Mouse (Mus musculus): ENCODE measurements at regions not wholly inside any gene's neighbourhood (a gene's known extent, or its start where the extent isn't known, plus 50 kb on each side); places are given as distances from the start of the nearest gene placed in this dataset.

DNA sequence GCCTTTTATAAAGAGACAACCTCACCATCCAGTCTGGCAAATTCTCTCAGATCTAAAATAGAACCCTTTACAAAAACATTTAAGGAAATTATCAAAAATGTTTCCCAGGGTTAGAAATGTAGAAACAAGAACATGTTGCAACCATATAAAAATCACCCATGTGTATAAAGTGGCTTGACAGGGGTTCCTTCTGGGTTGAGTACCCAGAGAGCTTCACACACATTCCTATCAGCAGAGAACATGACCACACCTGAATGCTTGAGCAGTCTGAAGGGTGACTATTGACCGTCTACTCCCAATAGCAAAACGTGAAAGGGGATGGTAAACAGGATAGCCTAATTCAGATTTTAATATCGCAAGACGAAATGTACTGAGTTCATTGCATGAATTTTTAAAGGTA, 57.8 kb upstream of the Zfand5 start:
- no peak for DNase-seq

DNA sequence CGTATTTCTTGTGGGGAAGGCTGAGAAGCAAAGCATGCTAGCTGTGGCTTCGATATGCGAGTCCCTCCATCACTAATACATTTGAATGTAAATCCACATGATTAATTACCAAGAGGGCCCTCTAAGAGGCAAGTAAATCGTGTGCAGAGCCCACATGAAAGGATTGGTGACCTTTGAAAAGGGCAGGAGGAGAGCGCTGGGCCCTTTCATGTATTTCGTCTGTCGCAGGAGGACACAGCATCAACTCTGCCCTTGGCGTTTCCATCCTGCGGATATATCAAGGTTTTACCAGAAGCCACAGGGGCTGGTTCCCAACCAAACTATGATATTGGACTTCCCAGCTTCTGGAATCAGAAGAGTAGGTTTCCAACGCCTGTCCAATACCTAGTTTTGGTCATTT, 78.6 kb upstream of the Zfand5 start:
- no peak for DNase-seq

DNA sequence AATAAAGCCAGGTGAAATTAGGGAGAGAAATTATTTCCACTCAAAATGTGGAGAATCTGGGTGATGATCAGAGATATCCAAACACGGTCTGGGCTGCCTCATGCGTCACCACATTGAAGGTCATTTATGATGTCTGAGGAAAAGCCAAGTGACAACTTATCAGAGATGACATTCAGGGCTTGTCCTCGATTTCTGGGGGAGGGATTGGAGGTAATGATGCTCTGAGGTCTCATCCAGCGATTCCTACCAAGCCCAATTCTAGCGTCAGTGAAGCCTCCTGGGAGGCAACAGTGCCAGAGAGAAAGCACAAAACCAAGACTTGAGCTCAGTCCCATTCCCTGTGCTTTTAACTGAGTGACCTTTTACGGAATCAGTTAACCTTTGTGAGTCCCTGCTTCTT, 79.5 kb upstream of the Zfand5 start:
- no peak for DNase-seq

DNA sequence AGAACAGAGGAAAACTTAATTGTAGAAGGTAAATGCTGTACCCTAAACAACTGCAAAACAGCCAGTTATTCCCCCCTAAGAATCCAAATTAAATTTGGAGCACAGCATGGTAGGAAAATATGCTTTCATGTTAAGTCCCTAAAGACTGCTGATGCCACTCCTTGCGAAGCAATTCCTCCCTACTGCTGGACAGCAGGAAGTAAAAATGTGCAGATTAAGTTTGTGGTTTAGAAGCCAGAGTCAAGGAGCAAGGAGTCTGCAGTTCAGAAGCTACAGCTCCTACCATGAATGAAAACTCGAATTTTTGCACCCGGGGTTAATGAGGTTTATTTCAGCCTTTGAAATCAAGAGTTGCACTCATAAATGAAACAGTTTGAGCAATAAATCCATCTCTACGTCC, 82.9 kb upstream of the Zfand5 start:
- DNase-seq: no peak

DNA sequence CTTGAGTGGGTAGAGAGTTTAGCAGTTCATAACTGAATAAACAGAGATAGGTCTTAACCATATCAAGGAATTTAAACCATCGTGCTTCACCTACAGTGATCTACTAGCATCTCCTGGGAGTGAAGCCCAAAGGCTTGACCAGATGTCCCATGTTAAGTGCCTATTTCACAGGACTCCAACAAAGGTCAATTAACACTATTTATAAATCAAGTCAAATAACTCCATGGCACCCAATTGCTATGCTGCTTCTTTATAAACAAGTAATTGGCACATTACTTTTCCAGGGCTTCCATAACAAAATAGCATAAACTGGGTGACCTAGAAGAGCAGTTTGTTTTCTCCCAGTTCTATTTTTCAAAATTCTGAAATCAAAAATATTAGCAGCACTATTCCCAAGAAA, 85.4 kb upstream of the Zfand5 start:
- DNase-seq: no peak

DNA sequence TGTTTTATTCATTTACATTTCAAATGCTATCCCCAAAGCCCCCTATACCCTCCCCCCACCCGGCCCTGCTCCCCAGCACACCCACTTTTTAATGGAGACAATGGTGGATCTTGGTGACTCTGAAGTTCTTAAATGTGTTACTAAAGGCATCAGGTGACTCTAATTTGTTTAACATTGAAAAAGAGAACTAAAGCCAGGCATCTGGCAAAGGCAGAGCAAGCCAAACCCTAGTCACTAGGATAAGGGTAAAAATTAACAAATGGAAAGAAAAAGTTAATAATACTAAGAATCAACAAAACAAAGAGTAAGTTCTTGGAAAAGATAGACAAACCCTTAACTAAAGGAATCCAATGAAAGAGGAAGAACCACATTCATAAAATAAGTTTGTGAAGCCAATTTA, 86.1 kb upstream of the Zfand5 start:
- DNase-seq: no peak

DNA sequence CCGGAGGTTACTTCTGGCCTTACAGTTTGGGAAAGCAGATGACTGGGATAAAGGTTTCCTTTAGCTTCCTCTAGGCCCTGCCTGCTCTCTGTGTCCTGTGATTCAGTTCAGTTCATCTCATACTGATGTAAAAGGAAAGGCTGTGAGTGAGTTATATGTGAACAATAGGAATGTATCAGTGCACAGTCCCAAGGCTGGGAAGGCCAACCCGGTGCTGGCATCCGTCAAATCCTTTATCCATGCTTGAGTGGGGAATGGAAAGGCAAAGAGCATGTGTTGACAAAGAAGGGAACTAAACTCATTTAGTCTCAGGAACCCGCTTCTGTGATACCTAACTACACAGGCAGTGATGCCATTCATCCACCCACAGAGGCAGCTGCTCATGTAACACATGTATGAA, 89.0 kb upstream of the Zfand5 start:
- no peak for DNase-seq

DNA sequence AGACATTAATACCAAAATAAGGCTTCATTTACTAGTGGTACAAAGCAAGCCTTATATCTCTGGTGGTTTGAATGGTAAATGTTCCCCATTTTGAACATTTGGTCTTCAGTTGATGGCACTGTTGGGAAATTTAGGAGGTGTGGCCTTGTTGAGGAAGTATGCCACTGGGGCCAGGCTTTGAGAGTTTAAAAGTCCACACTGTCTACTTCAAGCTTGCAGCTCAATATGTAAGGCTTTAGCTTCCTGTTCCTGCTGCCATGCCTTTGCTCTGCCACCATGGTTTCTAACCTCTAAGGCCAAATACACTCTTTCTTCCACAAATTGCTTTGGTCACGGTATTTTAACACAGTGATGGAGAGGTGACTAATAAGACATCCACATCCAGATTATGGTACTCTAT, 92.2 kb upstream of the Zfand5 start:
- peak in 1 of 2 experiments; percentile 12 for DNase-seq

DNA sequence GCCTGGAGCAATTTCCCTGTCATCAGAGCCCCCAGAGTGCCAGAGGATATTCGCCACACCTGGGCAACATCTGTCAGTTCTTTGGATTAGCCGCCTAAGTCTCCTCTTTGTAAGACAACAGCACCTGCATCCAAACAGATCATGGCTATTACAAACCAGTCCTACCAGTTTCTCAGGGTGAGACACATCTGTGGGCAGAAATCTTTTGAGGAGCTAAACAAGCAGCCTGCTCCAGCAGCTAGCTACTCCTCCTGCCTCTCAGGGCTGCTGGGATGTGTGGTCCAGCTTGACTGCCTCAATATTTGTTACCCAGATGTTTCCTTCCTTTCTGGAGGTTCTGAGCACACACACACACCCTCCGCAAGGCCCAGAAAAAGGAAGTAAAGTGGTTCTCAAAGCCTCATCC, 96.6 kb upstream of the Zfand5 start:
- no peak for DNase-seq

DNA sequence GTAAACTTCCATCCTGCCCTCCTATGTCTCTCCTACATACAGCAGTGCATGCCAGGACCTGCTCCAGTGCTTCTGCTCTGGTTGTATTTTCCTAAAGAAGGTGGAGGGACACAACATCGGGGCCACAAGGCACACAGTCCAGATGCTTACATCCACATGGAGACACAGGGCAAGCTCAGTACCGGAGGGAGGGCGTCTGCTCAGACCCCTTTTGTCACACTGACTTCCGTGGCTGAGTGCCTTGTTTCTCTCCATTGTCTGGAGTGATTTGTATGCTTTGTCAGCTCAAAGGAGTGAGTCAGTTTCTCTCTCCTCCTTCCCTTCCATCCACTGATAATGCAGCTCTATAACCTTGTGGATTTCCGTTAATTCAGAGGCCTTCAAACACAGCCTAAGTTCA, 97.4 kb upstream of the Zfand5 start:
- no peak for DNase-seq

DNA sequence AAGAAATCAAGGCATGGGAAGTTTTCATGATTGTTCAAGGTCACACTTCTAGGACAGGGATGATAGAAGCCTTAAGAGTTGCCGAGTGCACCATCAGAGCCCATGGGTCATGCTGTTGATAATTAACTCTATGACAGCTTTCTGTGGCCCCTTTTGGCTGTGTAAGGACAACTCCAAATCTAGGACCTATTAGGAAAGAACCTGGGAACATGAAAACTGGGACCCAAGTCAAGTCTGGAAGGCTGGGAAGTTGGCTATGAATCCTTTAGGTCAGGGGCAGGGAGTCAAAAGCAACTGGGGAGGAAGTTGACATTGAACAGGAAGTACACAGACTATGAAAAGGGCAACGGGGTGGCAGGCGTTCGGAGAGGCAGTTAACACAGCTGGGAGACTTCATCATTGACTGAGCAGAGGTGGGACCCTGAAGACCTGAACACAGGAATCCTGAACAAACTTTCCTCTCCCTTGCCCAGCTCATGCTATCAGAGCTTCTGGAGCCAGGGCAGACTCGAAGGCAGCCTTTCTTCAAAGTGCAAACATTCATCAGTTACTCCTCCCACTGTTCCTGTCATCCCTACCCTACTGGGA, 98.1 kb upstream of the Zfand5 start:
- no peak for DNase-seq

DNA sequence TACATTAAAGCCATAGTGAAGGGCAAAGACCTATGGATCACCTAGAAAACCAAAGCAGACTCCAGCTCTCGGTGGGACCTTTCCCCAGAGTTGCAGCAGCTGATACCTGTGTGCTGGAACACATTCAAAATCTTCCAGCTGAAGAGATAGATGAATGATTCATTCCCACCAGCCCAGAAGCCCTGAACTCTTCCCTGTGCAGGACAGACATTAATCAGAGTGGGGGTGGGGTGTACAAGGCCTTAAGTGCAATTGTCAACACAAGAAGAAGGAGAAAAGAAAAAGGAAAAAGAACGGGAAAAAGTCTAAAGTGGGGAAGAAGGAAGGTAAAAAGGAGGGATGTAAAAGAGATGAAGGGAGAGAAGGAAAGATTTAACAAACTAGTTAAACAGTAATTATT, 100.9 kb upstream of the Zfand5 start:
- DNase-seq: no peak

DNA sequence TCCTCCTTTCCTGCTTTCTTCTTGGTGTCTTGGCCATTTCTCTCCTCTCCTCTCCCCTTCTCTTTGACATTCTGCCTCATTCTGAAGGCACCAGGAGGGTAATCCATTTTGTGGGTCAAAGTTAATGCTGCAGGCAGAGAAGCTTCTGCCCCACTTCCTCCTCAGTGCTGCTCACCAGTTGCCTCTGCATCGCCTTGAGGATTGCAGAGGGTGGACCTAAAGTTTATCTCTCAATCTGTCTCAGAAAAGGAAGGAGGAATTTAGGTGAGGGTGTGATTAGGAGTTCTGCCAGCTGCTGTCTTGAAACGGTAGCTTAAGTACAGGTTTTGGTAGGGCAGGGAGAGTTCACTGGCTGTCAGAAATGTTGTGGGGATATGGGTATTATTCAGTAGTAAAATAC, 101.3 kb upstream of the Zfand5 start:
- DNase-seq: no peak

DNA sequence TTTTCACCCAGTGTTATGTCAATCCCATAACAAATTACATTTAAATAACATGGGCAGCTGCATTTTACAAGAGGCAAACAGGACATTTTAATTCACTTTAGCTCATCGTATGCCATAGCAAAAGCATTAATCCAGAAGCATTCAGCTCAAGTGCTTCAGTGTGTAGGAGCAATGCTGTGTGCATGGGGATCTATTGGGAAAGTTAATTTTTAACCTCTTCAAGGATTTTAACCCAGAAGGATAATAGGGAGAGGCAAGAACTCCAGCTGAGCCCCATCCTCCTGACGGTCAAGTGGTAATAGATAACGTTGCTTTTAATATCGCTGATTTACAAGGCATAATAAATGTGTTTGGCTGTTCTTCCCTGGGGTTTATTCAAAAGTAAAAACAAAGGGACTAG, 105.1 kb upstream of the Zfand5 start:
- DNase-seq: no peak

DNA sequence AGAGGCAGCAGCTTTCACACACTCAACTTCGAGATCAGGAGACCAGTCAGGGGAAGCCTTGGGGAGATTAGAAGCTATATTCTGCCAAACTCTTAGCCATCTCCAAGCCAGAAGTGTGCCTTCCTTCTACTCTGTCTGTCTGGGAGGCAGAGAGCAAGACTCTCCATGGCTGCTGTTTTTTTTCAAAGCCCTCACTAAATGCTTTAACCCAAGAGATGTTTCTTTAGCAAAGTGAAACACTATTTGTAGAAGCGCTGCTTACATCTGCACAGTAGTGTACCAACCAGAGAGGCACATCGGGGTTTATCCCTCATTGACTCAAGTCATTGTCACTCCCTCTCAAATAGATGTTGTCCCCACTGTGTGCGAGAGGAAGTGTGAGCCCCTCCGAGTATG, 105.6 kb upstream of the Zfand5 start:
- no peak for DNase-seq

DNA sequence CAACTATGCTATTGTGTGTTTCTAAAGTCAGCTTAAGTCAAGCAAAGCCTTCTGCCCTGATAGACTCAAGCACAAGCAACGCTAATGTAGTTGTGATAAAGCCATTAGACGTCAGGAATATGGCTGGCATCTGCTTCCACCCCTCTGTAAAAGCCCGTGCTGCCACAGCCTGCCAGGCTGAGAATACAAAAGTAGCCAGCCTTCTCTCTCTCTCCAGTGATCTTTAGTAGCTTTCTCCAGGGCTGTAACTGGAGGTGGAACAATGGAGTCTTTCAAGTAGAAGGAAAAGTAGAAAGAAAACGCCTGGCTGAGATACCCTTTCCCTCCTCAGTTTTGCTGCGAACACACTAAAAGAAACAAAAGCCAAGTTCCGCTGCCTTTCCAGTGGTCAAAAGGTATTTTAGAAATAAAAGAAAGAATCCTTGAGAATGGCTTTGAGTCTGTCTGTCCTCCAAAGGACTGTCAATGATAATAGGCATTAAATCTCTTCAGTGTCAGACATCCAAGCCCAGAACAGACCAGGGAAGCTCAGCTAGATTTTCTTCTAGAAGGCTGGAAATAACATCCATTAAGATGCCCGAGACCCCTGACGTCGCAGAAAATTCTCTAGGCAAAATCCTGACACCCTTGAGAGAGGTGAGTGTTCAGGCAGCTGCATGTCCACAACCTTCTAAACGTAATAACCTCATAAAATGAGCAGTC, 106.2 kb upstream of the Zfand5 start:
- DNase-seq: no peak

DNA sequence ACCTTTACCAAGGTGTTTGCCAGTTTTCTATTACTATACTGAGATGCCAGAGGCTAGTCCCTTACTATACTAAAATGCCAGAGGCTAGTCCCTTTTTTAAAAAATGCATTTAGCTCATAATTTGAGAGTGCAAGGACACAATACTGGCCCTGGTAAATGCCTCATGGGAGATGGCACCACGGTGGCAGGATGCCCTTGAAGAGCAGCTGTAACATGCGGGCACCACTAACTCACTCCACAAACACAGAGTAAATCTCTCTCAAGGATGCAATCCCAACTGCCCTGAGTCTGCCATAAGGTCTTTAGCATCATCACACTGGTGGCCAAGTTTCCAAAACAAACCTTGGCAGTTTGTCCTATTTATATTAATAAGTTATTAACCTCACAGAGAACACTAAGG, 108.1 kb upstream of the Zfand5 start:
- DNase-seq: no peak

DNA sequence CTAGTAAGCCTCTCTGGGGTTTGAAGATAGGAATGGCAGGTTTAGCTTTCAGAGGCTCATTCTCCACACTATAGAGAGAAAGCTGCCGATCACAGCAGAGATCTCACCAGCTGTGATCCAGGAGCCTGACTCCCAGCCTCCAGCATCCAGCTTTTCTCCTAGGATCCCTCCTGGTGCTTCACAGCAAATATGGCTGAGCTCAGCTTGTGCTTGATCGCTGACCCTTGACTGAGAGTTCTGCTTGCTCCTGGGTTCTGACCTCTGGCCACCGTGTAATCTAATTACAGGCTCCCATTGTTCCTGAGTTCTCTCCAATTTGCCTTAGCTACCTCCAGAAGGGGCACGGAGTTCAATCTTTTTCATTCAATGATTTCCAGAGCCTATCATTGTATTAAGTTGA, 111.1 kb upstream of the Zfand5 start:
- no peak for DNase-seq

DNA sequence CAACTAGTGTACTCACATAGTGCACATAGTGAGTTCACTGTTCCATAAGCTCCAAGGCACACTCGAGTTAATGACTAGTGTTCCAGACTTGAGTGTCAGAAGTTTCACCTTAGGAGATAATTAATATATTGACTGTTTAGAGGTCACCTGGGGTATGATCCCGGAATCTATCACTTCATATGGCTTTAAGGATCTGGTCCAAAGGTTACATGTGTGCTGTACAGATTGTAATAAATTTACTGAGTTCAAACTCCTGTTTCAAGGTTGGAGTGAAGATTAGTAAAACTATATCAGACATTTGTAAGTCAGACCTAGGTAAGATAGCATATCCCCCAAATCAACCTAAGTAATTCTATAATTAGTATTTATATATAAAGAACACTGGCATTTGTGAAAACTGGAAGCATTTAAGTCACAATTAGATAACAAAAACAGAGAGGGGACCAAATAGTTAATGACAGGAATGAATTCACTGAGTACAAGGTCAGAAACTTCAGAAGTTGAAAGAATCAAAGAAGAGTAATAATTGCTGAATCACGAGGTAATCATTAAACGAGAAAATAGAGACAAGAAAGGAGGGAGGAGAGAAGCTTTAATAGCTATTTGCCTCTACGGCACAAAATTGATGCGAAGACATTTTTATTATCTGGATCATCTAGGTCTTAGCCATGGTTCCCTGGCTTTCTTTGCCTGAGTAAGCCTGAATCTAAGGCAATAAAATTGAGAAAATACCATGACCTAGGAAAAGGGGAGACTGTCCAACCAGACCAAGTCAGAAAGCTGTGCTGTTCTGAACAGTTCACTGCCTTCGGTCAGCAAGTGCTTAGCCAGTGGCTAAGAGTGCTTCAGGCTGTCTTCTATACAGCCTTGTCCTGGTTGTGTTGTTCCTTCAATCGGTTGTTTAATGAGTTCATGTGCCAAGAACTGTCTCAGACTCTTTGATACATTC, 112.6 kb upstream of the Zfand5 start:
- no peak for DNase-seq

DNA sequence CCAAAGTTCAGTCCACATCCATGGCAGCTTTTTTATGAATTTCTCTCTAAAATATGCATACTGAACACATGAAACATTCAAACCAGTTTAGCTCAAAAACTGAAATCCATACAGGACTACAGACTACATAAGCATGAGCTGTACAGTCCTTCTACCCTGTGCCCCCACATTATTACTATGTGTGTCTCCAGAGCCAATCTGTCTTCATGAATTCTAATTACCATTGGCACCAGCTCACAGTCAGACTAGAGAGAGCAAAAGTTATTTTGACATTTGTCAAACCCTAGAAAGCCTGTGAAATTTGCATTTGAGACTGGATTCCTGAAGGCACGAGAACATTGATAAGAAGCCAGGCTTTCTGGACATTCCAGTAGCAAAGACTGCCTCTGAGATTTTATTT, 117.9 kb upstream of the Zfand5 start:
- DNase-seq: no peak

DNA sequence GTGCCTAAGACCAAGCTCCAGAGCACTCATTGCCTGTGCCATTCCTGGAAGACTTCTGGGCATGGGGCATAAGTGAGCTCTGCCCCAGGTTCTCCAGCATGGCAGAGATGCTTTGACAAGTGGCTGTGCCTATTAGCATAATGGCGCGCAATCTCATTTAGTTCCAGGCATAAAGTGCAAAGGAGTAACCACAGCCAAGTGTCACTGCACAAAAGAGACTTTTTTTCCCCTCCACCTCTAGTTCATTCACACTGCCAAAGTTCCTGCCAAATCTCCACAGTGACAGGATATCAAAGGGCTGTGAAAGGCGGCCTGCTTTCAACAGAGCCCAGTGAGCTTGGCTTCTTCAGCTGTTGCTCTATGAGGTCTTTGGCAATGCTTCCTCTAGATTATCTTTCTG, 120.1 kb upstream of the Zfand5 start:
- DNase-seq: peak in 1 of 2 experiments; percentile 30

DNA sequence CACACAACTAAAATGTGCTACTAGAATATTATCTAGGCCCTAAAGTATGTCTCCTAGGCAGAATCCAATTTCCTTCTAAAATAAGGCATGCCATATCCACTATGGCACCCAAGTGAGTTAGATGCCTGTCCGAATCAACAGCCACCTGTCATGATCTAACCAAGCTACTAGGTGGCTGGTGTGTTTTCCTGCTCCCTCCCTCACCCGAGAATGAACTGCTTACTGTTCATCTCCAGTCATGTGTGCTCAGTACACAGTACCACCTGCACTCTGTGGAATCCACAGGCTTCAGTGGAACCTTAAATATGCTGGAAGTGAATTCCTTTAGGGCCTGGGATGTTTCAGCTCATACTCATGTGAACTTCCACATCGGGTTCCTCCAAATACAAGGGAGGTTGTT, 121.2 kb upstream of the Zfand5 start:
- DNase-seq: no peak

DNA sequence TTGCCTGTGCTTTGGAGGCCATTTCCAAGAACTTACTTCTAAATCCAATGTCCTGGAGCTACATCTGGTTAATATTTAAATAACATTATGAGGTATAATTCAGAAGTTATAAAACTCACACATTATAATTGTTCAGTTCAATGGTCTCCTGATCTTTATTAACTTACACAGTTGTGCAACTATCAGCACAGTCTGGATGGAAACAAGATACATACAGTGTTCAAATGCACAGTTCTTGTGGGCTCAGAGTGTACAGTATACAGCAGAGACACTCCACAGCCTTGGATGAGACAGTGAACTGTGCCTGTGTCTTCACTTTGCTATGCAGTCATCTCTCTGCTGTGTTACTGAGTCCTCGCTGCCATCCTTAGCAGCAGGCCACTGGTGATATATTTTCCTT, 121.8 kb upstream of the Zfand5 start:
- DNase-seq: no peak

DNA sequence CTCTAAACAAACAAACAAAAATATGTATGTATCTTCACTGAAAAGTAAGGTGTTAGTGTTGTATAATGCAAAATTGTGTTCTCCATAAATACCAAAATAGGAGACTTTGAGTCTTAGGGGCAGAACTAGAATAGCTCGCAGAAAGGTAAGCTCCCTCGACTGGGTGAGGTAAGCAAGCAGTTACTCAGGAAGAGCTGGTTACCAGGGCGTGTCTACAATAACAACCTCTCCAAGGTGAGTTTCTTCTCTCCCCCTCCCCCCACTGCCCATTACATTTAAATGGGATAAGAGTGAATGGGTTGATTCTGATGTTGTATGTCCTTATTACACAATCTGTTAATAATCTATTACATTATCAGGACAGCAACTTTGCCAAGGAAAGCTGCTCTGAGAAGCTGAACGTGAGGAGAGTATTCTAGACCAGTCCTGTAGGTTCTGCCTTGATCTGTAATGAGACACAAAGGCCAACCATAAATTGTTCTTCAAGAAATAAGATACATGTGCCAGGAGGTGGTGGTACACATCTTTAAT, 125.2 kb upstream of the Zfand5 start:
- no peak for DNase-seq

All from lung, postnatal 4 days (tissue).